Mouse (Mus musculus) midbrain, embryonic 11.5 days (tissue): Measurements from ENCODE around the gene Aox3. TPM values are rescaled to one million over a fixed set of nuclear protein-coding genes. Genes with fewer than 3 reads are reported as not detected.

Experiments
- ATAC-seq: fragments of 200-750 bp; cut with Nextera tagmentation; 2 replicates; pipeline ENCODE4 v1.8.0; 2017; ENCODE audit warnings: moderate TSS enrichment, moderate library complexity; ENCODE audit not compliant: low FRiP score
- DNase-seq: peaks from one replicate; pipeline ENCODE4 v3.0.0; 2015; ENCODE audit warnings: low spot score; ENCODE audit errors: missing footprints
- H3K27ac ChIP-seq: fragments of 300-500 bp; sonication (generic); 2 replicates; pipeline ENCODE4 v1.5.1; 2014; ENCODE audit warnings: low read depth, low read length
- H3K27me3 ChIP-seq: fragments of 300-500 bp; sonication (generic); 2 replicates; pipeline ENCODE4 v1.6.1; 2014; ENCODE audit warnings: mild to moderate bottlenecking, low read length, moderate library complexity, mixed read lengths; ENCODE audit not compliant: control insufficient read depth, insufficient read depth
- H3K36me3 ChIP-seq: fragments of 300-500 bp; sonication (generic); 2 replicates; pipeline ENCODE4 v1.6.1; 2014; ENCODE audit warnings: mild to moderate bottlenecking, low read length, moderate library complexity, mixed read lengths; ENCODE audit not compliant: control insufficient read depth, insufficient read depth
- H3K4me1 ChIP-seq: fragments of 300-500 bp; sonication (generic); 2 replicates; pipeline ENCODE4 v1.6.1; 2014; ENCODE audit warnings: low read length; ENCODE audit not compliant: control insufficient read depth, insufficient read depth
- H3K4me2 ChIP-seq: fragments of 300-500 bp; sonication (generic); 2 replicates; pipeline ENCODE4 v1.6.1; 2014; ENCODE audit warnings: mild to moderate bottlenecking, moderate library complexity
- H3K4me3 ChIP-seq: fragments of 300-500 bp; sonication (generic); 2 replicates; pipeline ENCODE4 v1.5.1; 2014; ENCODE audit warnings: low read depth, low read length
- H3K9ac ChIP-seq: fragments of 300-500 bp; sonication (generic); 2 replicates; pipeline ENCODE4 v1.6.1; 2014; ENCODE audit warnings: low read length
- H3K9me3 ChIP-seq: fragments of 300-500 bp; sonication (generic); 2 replicates; pipeline ENCODE4 v1.6.1; 2016; ENCODE audit warnings: low read length; ENCODE audit not compliant: control insufficient read depth
- WGBS: fragments of 180-500 bp; shearing (Covaris S2); extraction: QIAGEN DNeasy Blood & Tissue Kit; methylation state at CpG from one replicate; pipeline ENCODE4 v1.1.7; 2014; 5-methylcytosine and 5-hydroxymethylcytosine counted together
- polyA plus RNA-seq: library from polyadenylated mRNA; unstranded; fragments of >200 nt; fragmentation: Nextera tagmentation; extraction: Ambion mirVana; gene quantifications from 2 replicates; pipeline ENCODE4 v1.2.1, GENCODE M21; 2014

The Aox3 gene
- polyA plus RNA-seq, 1 experiment from 2014 or later, result 0.07 TPM

GRCm38 (mm10) chr1:58197023-58197422, 84.1 kb downstream of the Aox3 start:
- H3K36me3 ChIP-seq, result no peaks in the 10 kb centered on the region
- DNase-seq (no peak), ATAC-seq (no peak)
- no peak overlapping the region for H3K4me2 ChIP-seq
- no peak overlapping the region for H3K9ac ChIP-seq
- no peaks in the 10 kb centered on the region for H3K27me3 ChIP-seq
- H3K4me1 ChIP-seq, result no peaks in the 10 kb centered on the region
- H3K27ac ChIP-seq, result no peak overlapping the region
- 86% methylated on average over 9 of the region's 9 CpGs for WGBS
- H3K4me3 ChIP-seq, result no peak overlapping the region
- no peaks in the 10 kb centered on the region for H3K9me3 ChIP-seq

DNA sequence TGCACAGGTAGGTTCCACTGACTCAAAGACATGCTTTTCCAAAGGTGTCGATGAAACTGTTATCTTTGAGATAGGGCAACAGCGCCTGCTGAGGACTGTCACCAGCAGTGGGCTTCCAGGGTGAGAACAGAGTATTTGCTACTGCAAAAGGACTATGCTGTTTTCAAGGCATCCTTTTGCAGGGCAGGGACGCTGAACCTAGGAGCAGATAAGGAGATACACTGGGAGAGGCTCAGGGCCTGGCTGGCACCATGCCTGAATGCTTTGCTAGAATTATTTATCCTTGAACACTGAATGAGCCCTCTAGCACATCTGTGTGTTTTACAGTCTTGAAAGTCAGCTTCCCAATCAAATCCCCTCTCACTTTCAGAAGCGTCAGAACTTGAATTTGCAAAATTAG, 85.5 kb downstream of the Aox3 start:
- DNase-seq (no peak), ATAC-seq (no peak)
- Histone ChIP-seq H3K4me1 (no peaks in the 10 kb centered on the region), H3K9me3 (no peaks in the 10 kb centered on the region), H3K27ac (no peak overlapping the region), H3K27me3 (no peaks in the 10 kb centered on the region), H3K9ac (no peak overlapping the region), H3K4me2 (no peak overlapping the region), H3K36me3 (no peaks in the 10 kb centered on the region), H3K4me3 (no peak overlapping the region)
- 80% methylated on average over 4 of the region's 4 CpGs for WGBS

GRCm38 (mm10) chr1:58210203-58210602, 97.3 kb downstream of the Aox3 start, which contains the start of gene Aox4:
Gene Aox4, plus strand, starts transcription at chr1:58210397.
- no peaks in the 10 kb centered on the region for H3K4me1 ChIP-seq
- H3K36me3 ChIP-seq, result no peaks in the 10 kb centered on the region
- no peak within 1 kb of the TSS for H3K4me3 ChIP-seq
- no peaks in the 10 kb centered on the region for H3K9me3 ChIP-seq
- no peak for ATAC-seq
- H3K27ac ChIP-seq, result no peak within 1 kb of the TSS
- no peak within 1 kb of the TSS for H3K9ac ChIP-seq
- no peak for DNase-seq
- no peak within 1 kb of the TSS for H3K4me2 ChIP-seq
- no peaks in the 10 kb centered on the region for H3K27me3 ChIP-seq
- WGBS, result 90% methylated on average over 17 of the region's 17 CpGs

GRCm38 (mm10) chr1:58212805-58213204, 99.9 kb downstream of the Aox3 start:
- no peaks in the 10 kb centered on the region for H3K4me1 ChIP-seq
- H3K4me2 ChIP-seq, result no peak overlapping the region
- H3K27me3 ChIP-seq, result no peaks in the 10 kb centered on the region
- no peak overlapping the region for H3K9ac ChIP-seq
- H3K27ac ChIP-seq, result no peak overlapping the region
- 89% methylated on average over 7 of the region's 7 CpGs for whole genome bisulfite sequencing
- H3K4me3 ChIP-seq, result no peak overlapping the region
- H3K9me3 ChIP-seq, result no peaks in the 10 kb centered on the region
- H3K36me3 ChIP-seq, result no peaks in the 10 kb centered on the region
- no peak for DNase-seq
- ATAC-seq, result no peak

- Histone ChIP-seq H3K9ac (no peak overlapping the region), H3K4me2 (no peak overlapping the region), H3K9me3 (no peaks in the 10 kb centered on the region), H3K27me3 (no peaks in the 10 kb centered on the region), H3K4me3 (no peak overlapping the region), H3K4me1 (no peaks in the 10 kb centered on the region), H3K27ac (no peak overlapping the region), H3K36me3 (no peaks in the 10 kb centered on the region)
- DNase-seq, result no peak
- ATAC-seq, result no peak
- WGBS, result 87% methylated on average over 5 of the region's 5 CpGs
Observed at GRCm38 (mm10) chr1:58213838-58214237, 100.9 kb downstream of the Aox3 start.

DNA sequence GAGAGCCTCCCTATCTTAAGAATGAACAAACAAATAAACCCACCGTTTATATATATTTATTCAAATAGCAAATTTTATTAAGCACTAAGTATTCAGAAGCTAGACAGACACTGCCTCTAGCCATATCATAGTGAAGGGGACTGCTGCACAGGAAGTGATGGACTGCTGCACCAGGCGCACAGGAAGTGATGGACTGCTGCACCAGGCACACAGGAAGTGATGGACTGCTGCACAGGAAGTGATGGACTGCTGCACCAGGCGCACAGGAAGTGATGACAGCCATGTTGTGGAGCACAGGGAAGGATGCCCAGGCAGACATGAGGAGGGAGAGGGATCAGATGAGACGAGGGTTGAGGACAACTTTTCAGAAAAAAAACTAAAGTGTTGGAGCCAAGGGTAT, 102.4 kb downstream of the Aox3 start:
- ATAC-seq, result no peak
- Histone ChIP-seq H3K27ac (no peak overlapping the region), H3K9ac (no peak overlapping the region), H3K27me3 (no peaks in the 10 kb centered on the region), H3K36me3 (no peaks in the 10 kb centered on the region), H3K4me2 (no peak overlapping the region), H3K4me3 (no peak overlapping the region), H3K9me3 (no peaks in the 10 kb centered on the region), H3K4me1 (no peaks in the 10 kb centered on the region)
- 88% methylated on average over 4 of the region's 4 CpGs for WGBS
- no peak for DNase-seq

- WGBS, result 88% methylated on average over 7 of the region's 7 CpGs
- ATAC-seq, result no peak
Observed at GRCm38 (mm10) chr1:58215956-58216532, 103.1 kb downstream of the Aox3 start.

GRCm38 (mm10) chr1:58221070-58221469, 108.1 kb downstream of the Aox3 start:
- DNase-seq, result no peak
- Histone ChIP-seq H3K27me3 (no peaks in the 10 kb centered on the region), H3K4me2 (no peak overlapping the region), H3K9ac (no peak overlapping the region), H3K27ac (no peak overlapping the region), H3K9me3 (no peaks in the 10 kb centered on the region), H3K4me3 (no peak overlapping the region), H3K36me3 (no peaks in the 10 kb centered on the region), H3K4me1 (no peaks in the 10 kb centered on the region)
- ATAC-seq, result no peak
- WGBS, result 79% methylated on average over 6 of the region's 6 CpGs

More at GRCm38 (mm10) chr1:58215956-58216532, 103.1 kb downstream of the Aox3 start:
- no peak overlapping the region for H3K4me2 ChIP-seq
- no peaks in the 10 kb centered on the region for H3K4me1 ChIP-seq
- no peak for DNase-seq
- no peak overlapping the region for H3K4me3 ChIP-seq
- H3K27ac ChIP-seq, result no peak overlapping the region
- H3K27me3 ChIP-seq, result no peaks in the 10 kb centered on the region
- no peaks in the 10 kb centered on the region for H3K36me3 ChIP-seq
- H3K9ac ChIP-seq, result no peak overlapping the region
- no peaks in the 10 kb centered on the region for H3K9me3 ChIP-seq

DNA sequence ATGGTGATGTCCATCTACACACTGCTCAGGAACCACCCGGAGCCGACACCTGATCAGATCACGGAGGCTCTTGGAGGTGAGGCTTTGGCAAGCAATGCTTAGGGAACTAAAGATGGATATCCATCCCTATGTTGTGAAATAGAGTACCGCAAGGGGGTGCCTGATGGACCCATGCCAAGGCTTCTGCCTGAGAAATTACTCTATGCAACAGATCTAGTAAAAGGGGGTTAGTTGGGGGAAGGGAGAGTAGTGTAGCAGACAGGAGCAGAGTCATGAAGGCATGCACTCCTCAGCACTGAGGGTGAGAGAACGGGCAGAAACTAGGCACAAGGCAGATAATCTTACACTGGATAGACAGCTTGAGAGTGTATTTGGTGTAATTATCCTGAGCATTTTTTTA, 108.9 kb downstream of the Aox3 start:
- ATAC-seq (no peak), DNase-seq (no peak)
- Histone ChIP-seq H3K4me3 (no peak overlapping the region), H3K27me3 (no peaks in the 10 kb centered on the region), H3K9me3 (no peaks in the 10 kb centered on the region), H3K4me1 (no peaks in the 10 kb centered on the region), H3K36me3 (no peaks in the 10 kb centered on the region), H3K4me2 (no peak overlapping the region), H3K27ac (no peak overlapping the region), H3K9ac (no peak overlapping the region)
- WGBS, result 91% methylated on average over 5 of the region's 5 CpGs
